Mouse (Mus musculus): ENCODE data around the gene Ppm1l. TPM values are rescaled to one million over a fixed set of nuclear protein-coding genes. Genes with fewer than 3 reads are reported as not detected.
"Not testable (repeated sequence)": the region's sequence is repeated elsewhere in the genome, so short reads cannot be mapped to it uniquely, and the experiment has no call there.

The Ppm1l gene
- total and polyA plus RNA-seq, 2 experiments from 2014 or later: 20.3 to 31.6 TPM

DNA sequence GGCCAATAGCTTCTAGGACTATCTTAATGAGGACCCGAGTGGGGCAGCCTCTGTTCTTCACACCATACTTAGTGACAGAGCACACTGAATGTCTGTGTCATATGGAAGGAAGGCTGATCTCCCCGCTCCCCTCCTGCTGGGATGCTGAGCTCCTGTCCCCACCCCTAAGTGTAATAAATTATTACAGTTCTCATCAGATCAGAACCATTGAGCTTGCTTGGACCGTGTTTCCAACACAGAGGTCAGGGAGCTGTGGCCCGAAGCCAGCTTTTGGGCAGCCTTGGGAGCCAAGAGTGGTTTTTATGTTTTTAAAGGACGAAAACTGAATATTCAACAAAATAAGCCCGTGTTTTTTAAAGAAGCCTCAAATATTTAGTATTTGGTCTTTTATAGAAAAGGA is 47.5 kb downstream of the Ppm1l start:
- no peak overlapping the region for H3K4me2 ChIP-seq (ENCODE audit: low read depth, low read length)
- H3K36me3 ChIP-seq (ENCODE audit: insufficient read depth, low read length): no peaks in the 10 kb centered on the region
- no peak for ATAC-seq
- H3K4me3 ChIP-seq (ENCODE audit: low read length): no peak overlapping the region
- no peak overlapping the region for H3K9ac ChIP-seq (replicated peaks; ENCODE audit: low read length)
- H3K4me1 ChIP-seq (ENCODE audit: insufficient read depth, low read length): 0 out of 2 replicates have a peak, but pooled peaks cover 5% of the 10 kb centered on the region
- DNase-seq (ENCODE audit: low spot score): no peak
- H3K27ac ChIP-seq: no peak overlapping the region
- 70% methylated on average over 6 of the region's 6 CpGs for WGBS
- H3K9me3 ChIP-seq (ENCODE audit: low read length): no peaks in the 10 kb centered on the region
- TF ChIP-seq CTCF (IDR thresholded peaks at IDR 0.05; ENCODE audit: low read depth): no peak
- no peaks in the 10 kb centered on the region for H3K27me3 ChIP-seq (ENCODE audit: insufficient read depth, low read length)

- no peak overlapping the region for H3K27ac ChIP-seq
- H3K4me2 ChIP-seq (ENCODE audit: low read depth, low read length): no peak overlapping the region
- no peaks in the 10 kb centered on the region for H3K36me3 ChIP-seq (ENCODE audit: insufficient read depth, low read length)
- no peak overlapping the region for H3K4me3 ChIP-seq (ENCODE audit: low read length)
- ATAC-seq (no peak), DNase-seq (ENCODE audit: low spot score) (no peak)
- no peaks in the 10 kb centered on the region for H3K4me1 ChIP-seq (ENCODE audit: insufficient read depth, low read length)
- TF ChIP-seq CTCF (IDR thresholded peaks at IDR 0.05; ENCODE audit: low read depth): no peak
- no peaks in the 10 kb centered on the region for H3K9me3 ChIP-seq (ENCODE audit: low read length)
- no peaks in the 10 kb centered on the region for H3K27me3 ChIP-seq (ENCODE audit: insufficient read depth, low read length)
- no peak overlapping the region for H3K9ac ChIP-seq (replicated peaks; ENCODE audit: low read length)
- WGBS: 83% methylated on average over 9 of the region's 9 CpGs
Observed at GRCm38 (mm10) chr3:69367916-69368315, 51.3 kb downstream of the Ppm1l start.

- H3K4me2 ChIP-seq (ENCODE audit: low read depth, low read length): no peak overlapping the region
- H3K27me3 ChIP-seq (ENCODE audit: insufficient read depth, low read length): no peaks in the 10 kb centered on the region
- peak; percentile 44 for TF ChIP-seq CTCF (IDR thresholded peaks at IDR 0.05; ENCODE audit: low read depth)
- H3K9ac ChIP-seq (replicated peaks; ENCODE audit: low read length): no peak overlapping the region
- H3K4me3 ChIP-seq (ENCODE audit: low read length): no peak overlapping the region
- ATAC-seq (no peak), DNase-seq (ENCODE audit: low spot score) (no peak)
- H3K27ac ChIP-seq: no peak overlapping the region
- 87% methylated on average over 3 of the region's 3 CpGs for WGBS
- H3K4me1 ChIP-seq (ENCODE audit: insufficient read depth, low read length): no peaks in the 10 kb centered on the region
- H3K36me3 ChIP-seq (ENCODE audit: insufficient read depth, low read length): no peaks in the 10 kb centered on the region
- H3K9me3 ChIP-seq (ENCODE audit: low read length): no peaks in the 10 kb centered on the region
Observed at GRCm38 (mm10) chr3:69372731-69373130, 56.1 kb downstream of the Ppm1l start.

DNA sequence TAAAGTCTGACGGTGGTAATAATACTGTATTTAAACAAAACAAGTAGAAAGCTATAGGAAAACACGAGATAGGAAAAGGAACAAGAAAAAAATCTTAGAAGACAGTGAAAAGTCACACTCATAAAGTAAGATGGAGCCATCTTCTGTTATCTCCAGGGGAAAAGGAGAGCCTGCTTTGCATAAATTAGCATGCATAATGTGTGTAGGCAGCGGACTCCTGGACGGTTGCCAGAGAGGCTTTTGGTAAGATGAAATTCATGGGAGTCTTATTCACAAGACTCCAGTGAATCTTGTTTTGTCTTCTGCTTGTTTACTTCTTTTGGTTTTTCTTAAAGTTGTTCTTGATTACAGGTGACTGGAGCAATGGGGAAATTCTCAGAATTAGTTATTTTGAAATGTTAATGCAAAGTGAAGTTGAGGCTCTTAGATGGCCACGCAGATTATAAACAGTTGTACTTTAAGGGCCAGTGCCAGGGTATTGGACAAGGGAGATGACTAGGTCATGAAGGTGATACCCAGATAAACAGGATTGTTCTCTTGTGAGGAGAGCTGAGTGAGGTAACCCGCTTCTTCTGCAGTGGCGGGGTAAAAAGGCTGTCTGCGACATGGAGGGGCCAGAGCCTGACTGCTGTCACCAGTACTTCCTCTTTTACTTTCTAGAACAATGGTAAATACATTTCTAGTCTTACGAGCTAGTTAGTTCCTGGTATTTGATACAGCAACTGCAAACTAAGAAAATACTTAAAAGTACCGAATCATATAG is 57.1 kb downstream of the Ppm1l start:
- peak; percentile 86 for DNase-seq (ENCODE audit: low spot score)
- TF ChIP-seq CTCF (IDR thresholded peaks at IDR 0.05; ENCODE audit: low read depth): no peak
- H3K9me3 ChIP-seq (ENCODE audit: low read length): no peaks in the 10 kb centered on the region
- 46% methylated on average over 10 of the region's 10 CpGs for WGBS
- 0 out of 2 replicates have a peak overlapping the region, but pooled peaks have one; percentile 32 for H3K27ac ChIP-seq
- H3K4me3 ChIP-seq (ENCODE audit: low read length): no peak overlapping the region
- H3K27me3 ChIP-seq (ENCODE audit: insufficient read depth, low read length): no peaks in the 10 kb centered on the region
- peak; percentile 67; the same call in 1 of the 2 replicates for ATAC-seq
- H3K4me1 ChIP-seq (ENCODE audit: insufficient read depth, low read length): no peaks in the 10 kb centered on the region
- no peak overlapping the region for H3K9ac ChIP-seq (replicated peaks; ENCODE audit: low read length)
- no peak overlapping the region for H3K4me2 ChIP-seq (ENCODE audit: low read depth, low read length)
- no peaks in the 10 kb centered on the region for H3K36me3 ChIP-seq (ENCODE audit: insufficient read depth, low read length)

GRCm38 (mm10) chr3:69374538-69374937 is 57.9 kb downstream of the Ppm1l start:
- Histone ChIP-seq H3K27me3 (ENCODE audit: insufficient read depth, low read length) (no peaks in the 10 kb centered on the region), H3K36me3 (ENCODE audit: insufficient read depth, low read length) (no peaks in the 10 kb centered on the region), H3K27ac (no peak overlapping the region), H3K4me2 (ENCODE audit: low read depth, low read length) (no peak overlapping the region), H3K9me3 (ENCODE audit: low read length) (no peaks in the 10 kb centered on the region), H3K9ac (replicated peaks; ENCODE audit: low read length) (no peak overlapping the region), H3K4me3 (ENCODE audit: low read length) (no peak overlapping the region), H3K4me1 (ENCODE audit: insufficient read depth, low read length) (no peaks in the 10 kb centered on the region)
- DNase-seq (ENCODE audit: low spot score) (no peak), ATAC-seq (no peak)
- 73% methylated on average over 5 of the region's 5 CpGs for WGBS
- TF ChIP-seq CTCF (IDR thresholded peaks at IDR 0.05; ENCODE audit: low read depth): no peak

GRCm38 (mm10) chr3:69374983-69375382 is 58.3 kb downstream of the Ppm1l start:
- Histone ChIP-seq H3K4me1 (ENCODE audit: insufficient read depth, low read length) (no peaks in the 10 kb centered on the region), H3K36me3 (ENCODE audit: insufficient read depth, low read length) (no peaks in the 10 kb centered on the region), H3K4me2 (ENCODE audit: low read depth, low read length) (no peak overlapping the region), H3K9ac (replicated peaks; ENCODE audit: low read length) (no peak overlapping the region), H3K27me3 (ENCODE audit: insufficient read depth, low read length) (no peaks in the 10 kb centered on the region), H3K4me3 (ENCODE audit: low read length) (no peak overlapping the region), H3K9me3 (ENCODE audit: low read length) (no peaks in the 10 kb centered on the region), H3K27ac (no peak overlapping the region)
- no peak for TF ChIP-seq CTCF (IDR thresholded peaks at IDR 0.05; ENCODE audit: low read depth)
- ATAC-seq: no peak
- DNase-seq (ENCODE audit: low spot score): no peak
- WGBS: 77% methylated on average over 5 of the region's 5 CpGs

- Histone ChIP-seq H3K4me1 (ENCODE audit: insufficient read depth, low read length) (no peaks in the 10 kb centered on the region), H3K27me3 (ENCODE audit: insufficient read depth, low read length) (no peaks in the 10 kb centered on the region), H3K36me3 (ENCODE audit: insufficient read depth, low read length) (no peaks in the 10 kb centered on the region), H3K9ac (replicated peaks; ENCODE audit: low read length) (no peak overlapping the region), H3K9me3 (ENCODE audit: low read length) (no peaks in the 10 kb centered on the region), H3K4me3 (ENCODE audit: low read length) (no peak overlapping the region), H3K4me2 (ENCODE audit: low read depth, low read length) (no peak overlapping the region), H3K27ac (no peak overlapping the region)
- no peak for ATAC-seq
- TF ChIP-seq CTCF (IDR thresholded peaks at IDR 0.05; ENCODE audit: low read depth): no peak
- DNase-seq (ENCODE audit: low spot score): no peak
- 86% methylated on average over 4 of the region's 4 CpGs for WGBS
Observed at GRCm38 (mm10) chr3:69381213-69381612, 64.6 kb downstream of the Ppm1l start.

- not testable (repeated sequence) for H3K4me3 ChIP-seq (ENCODE audit: low read length); H3K9ac ChIP-seq (replicated peaks; ENCODE audit: low read length); H3K36me3 ChIP-seq (ENCODE audit: insufficient read depth, low read length); ATAC-seq; H3K27ac ChIP-seq; DNase-seq (ENCODE audit: low spot score); H3K4me2 ChIP-seq (ENCODE audit: low read depth, low read length); H3K9me3 ChIP-seq (ENCODE audit: low read length); H3K4me1 ChIP-seq (ENCODE audit: insufficient read depth, low read length); H3K27me3 ChIP-seq (ENCODE audit: insufficient read depth, low read length)
- 87% methylated on average over 10 of the region's 10 CpGs for WGBS
Observed at GRCm38 (mm10) chr3:69391834-69392233, 75.2 kb downstream of the Ppm1l start.
